Mouse (Mus musculus) hindbrain, embryonic 16.5 days (tissue): ENCODE results near the gene Gm10570. TPM values are rescaled to one million over a fixed set of nuclear protein-coding genes. Genes with fewer than 3 reads are reported as not detected.

Experiments used
- ATAC-seq: fragments of 200-750 bp; cut with Nextera tagmentation; 2 replicates; pipeline ENCODE4 v1.8.0; 2017; ENCODE audit warnings: moderate TSS enrichment, moderate library complexity
- H3K27ac ChIP-seq: fragments of 300-500 bp; sonication (generic); 2 replicates; pipeline ENCODE4 v1.5.1; 2014; ENCODE audit warnings: low read depth, mild to moderate bottlenecking, control low read depth, low read length, moderate library complexity
- H3K27me3 ChIP-seq: fragments of 300-500 bp; sonication (generic); replicated peaks from 2 replicates; pipeline ENCODE4 v1.6.1; 2014; ENCODE audit warnings: low read length; ENCODE audit not compliant: control insufficient read depth, insufficient read depth
- H3K36me3 ChIP-seq: fragments of 300-500 bp; sonication (generic); 2 replicates; pipeline ENCODE4 v1.6.1; 2014; ENCODE audit warnings: mild to moderate bottlenecking, low read length, moderate library complexity, mixed read lengths; ENCODE audit not compliant: control insufficient read depth, insufficient read depth
- H3K4me1 ChIP-seq: fragments of 300-500 bp; sonication (generic); 2 replicates; pipeline ENCODE4 v1.6.1; 2014; ENCODE audit warnings: low read depth, low read length; ENCODE audit not compliant: control insufficient read depth, insufficient read depth
- H3K4me2 ChIP-seq: fragments of 300-500 bp; sonication (generic); 2 replicates; pipeline ENCODE4 v1.6.1; 2014; ENCODE audit warnings: mild to moderate bottlenecking, low read length, control low read depth, moderate library complexity
- H3K4me3 ChIP-seq: fragments of 300-500 bp; sonication (generic); 2 replicates; pipeline ENCODE4 v1.5.1; 2014; ENCODE audit warnings: mild to moderate bottlenecking, low read length, control low read depth, moderate library complexity
- H3K9ac ChIP-seq: fragments of 300-500 bp; sonication (generic); 2 replicates; pipeline ENCODE4 v1.6.1; 2014; ENCODE audit warnings: low read depth, mild to moderate bottlenecking, control low read depth, low read length, moderate library complexity
- H3K9me3 ChIP-seq: fragments of 300-500 bp; sonication (generic); 2 replicates; pipeline ENCODE4 v1.6.1; 2014; ENCODE audit warnings: mild to moderate bottlenecking, low read length, moderate library complexity; ENCODE audit not compliant: control insufficient read depth
- WGBS: fragments of 180-500 bp; shearing (Covaris S2); extraction: QIAGEN DNeasy Blood & Tissue Kit; methylation state at CpG from one replicate; pipeline ENCODE4 v1.1.7; 2014; 5-methylcytosine and 5-hydroxymethylcytosine counted together
- polyA plus RNA-seq: library from polyadenylated mRNA; unstranded; fragments of >200 nt; fragmentation: Nextera tagmentation; extraction: Ambion mirVana; gene quantifications from 2 replicates; pipeline ENCODE4 v1.2.1, GENCODE M21; 2015

Gm10570 gene
- polyA plus RNA-seq, 1 experiment from 2014 or later: 1.2 TPM

DNA sequence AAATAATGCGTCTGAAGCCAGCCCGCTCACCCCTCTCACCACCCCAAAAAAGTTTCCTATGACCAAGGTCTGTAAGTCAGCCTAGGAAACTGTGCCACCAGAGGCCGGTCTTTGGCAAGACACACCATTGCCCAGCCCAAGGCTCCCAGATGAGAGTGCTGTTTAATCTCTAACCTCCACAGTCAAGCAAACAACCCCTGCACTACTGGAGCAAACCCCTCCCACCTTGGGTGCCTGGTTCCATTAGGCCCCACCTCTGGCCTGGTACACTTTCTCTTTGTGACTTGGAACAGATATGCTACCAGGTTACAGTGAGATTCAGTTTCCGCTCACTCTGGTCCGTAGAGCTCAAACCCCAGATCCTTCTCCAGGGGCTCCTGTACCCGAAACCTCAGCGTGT, 41.4 kb downstream of the Gm10570 start:
- ATAC-seq: no peak
- no peak overlapping the region for H3K27ac ChIP-seq
- H3K36me3 ChIP-seq: no peaks in the 10 kb centered on the region
- H3K27me3 ChIP-seq: no peaks in the 10 kb centered on the region
- 83% methylated on average over 7 of the region's 7 CpGs for WGBS
- H3K4me2 ChIP-seq: no peak overlapping the region
- no peaks in the 10 kb centered on the region; the same call in 1 of the 2 replicates for H3K4me1 ChIP-seq
- no peaks in the 10 kb centered on the region for H3K9me3 ChIP-seq
- H3K4me3 ChIP-seq: no peak overlapping the region
- no peak overlapping the region for H3K9ac ChIP-seq

DNA sequence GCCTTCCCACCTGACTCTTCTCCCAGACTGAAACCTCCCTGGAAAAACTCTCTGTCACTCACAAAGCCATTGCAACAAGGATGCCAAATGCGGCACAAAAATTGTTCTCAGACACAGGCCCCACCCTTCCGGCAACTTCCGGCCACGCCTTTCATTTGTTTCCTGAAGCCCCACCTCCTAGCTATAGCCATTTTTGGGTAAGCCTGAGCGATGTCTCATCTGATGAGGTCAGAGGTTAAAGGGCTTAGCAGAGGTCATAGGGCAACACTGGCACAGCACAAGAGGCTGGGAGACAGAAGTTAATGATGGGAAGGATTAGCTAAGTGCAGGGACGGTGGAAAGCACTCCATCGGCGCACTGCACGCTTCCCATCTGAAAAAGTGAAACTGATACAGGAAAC, 41.9 kb downstream of the Gm10570 start:
- H3K27me3 ChIP-seq: no peaks in the 10 kb centered on the region
- no peak overlapping the region for H3K27ac ChIP-seq
- WGBS: 75% methylated on average over 9 of the region's 9 CpGs

DNA sequence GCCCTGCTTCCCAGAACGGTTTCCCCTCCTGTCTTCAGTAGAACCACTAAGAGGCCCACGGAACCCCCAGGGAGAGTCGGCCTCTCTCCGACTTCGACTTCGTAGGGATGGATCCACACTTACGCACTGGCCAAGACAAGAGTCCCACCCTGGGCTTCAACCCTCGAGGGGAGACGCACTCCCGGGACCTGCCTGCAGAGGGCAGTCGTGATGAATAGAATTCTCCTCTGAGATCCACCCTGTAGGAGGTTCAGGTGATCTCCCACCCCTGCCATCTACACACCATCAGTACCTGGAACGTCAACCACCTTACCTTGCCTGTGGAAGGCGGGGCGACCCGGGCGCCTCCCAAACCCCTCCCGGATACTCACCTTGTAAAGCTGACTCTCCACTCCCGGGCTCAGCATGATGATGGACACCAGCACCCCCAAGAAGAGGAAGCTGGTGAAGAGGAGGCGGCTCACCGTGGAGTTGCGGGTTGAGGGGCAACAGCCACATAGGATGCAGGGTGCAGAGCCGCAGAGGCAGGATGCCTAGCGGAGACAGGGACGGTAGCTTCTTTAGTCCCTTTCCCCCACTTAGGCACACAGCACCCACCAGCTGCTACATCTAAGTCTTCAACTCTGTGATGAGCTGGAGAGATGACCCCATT, 43.6 kb downstream of the Gm10570 start:
- no peaks in the 10 kb centered on the region for H3K36me3 ChIP-seq
- H3K4me3 ChIP-seq: no peak overlapping the region
- 24% methylated on average over 24 of the region's 24 CpGs for WGBS
- H3K4me1 ChIP-seq: no peaks in the 10 kb centered on the region; the same call in 1 of the 2 replicates
- no peak overlapping the region for H3K4me2 ChIP-seq
- H3K27ac ChIP-seq: no peak overlapping the region
- H3K27me3 ChIP-seq: no peaks in the 10 kb centered on the region
- no peaks in the 10 kb centered on the region for H3K9me3 ChIP-seq
- ATAC-seq: no peak
- no peak overlapping the region for H3K9ac ChIP-seq

More for the DNA sequence above, 41.9 kb downstream of the Gm10570 start:
- Histone ChIP-seq H3K4me1 (no peaks in the 10 kb centered on the region; the same call in 1 of the 2 replicates), H3K9me3 (no peaks in the 10 kb centered on the region), H3K9ac (no peak overlapping the region), H3K4me3 (no peak overlapping the region), H3K4me2 (no peak overlapping the region), H3K36me3 (no peaks in the 10 kb centered on the region)
- ATAC-seq: no peak

DNA sequence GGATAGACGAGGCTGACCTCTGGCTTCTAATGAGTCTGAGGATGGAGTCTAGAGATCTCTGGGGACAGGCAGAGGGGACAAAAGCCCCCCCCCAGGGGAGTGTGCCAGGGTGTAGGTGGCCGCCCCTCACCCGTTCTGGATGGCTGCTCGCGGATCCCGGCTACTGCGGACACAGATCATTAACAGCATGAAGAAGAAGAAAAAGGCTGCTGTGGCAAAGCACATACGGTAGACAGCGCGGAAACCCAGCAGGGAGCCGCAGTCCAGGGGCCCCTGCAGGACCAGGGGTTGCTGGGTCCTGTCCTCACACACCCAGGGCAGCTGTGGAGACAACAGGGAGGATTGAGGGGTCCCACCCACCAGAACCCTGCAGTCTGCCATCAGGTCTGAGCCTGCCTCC, 44.3 kb downstream of the Gm10570 start:
- ATAC-seq: no peak
- Histone ChIP-seq H3K4me1 (no peaks in the 10 kb centered on the region; the same call in 1 of the 2 replicates), H3K27me3 (no peaks in the 10 kb centered on the region), H3K4me2 (no peak overlapping the region), H3K4me3 (no peak overlapping the region), H3K36me3 (no peaks in the 10 kb centered on the region), H3K27ac (no peak overlapping the region; the same call in 1 of the 2 replicates), H3K9me3 (no peaks in the 10 kb centered on the region), H3K9ac (no peak overlapping the region)
- WGBS: 12% methylated on average over 11 of the region's 11 CpGs

DNA sequence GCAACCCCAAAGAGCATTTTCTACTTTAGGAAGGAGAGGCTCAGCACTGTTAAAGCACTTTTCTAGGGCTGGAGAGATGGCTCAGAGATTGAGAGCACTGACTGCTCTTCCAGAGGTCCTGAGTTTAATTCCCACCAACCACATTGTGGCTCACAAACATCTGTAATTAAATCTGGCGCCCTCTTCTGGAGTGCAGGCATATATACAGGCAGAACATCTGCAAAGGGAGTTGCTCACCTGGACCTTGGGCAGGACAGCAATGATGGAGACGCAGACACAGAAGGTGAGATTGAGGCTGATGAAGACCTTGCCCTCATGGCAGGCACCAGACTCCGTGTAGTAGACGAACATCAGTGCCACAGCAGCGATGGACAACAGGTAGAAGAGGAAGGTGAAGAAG, 48.1 kb downstream of the Gm10570 start:
- no peaks in the 10 kb centered on the region for H3K9me3 ChIP-seq
- 37% methylated on average over 5 of the region's 5 CpGs for WGBS
- 0 out of 2 replicates have a peak, but pooled peaks cover 9% of the 10 kb centered on the region for H3K36me3 ChIP-seq
- ATAC-seq: no peak
- no peak overlapping the region for H3K4me2 ChIP-seq
- no peak overlapping the region for H3K27ac ChIP-seq
- no peaks in the 10 kb centered on the region; the same call in 1 of the 2 replicates for H3K4me1 ChIP-seq
- no peak overlapping the region for H3K4me3 ChIP-seq
- no peaks in the 10 kb centered on the region for H3K27me3 ChIP-seq
- no peak overlapping the region for H3K9ac ChIP-seq

Other genes with a start within 250 kb of the Gm10570 start
- 69.0 and 71.3 TPM in 2 replicates for gene Pef1, start 206.1 kb downstream of the Gm10570 start, polyA plus RNA-seq
- 5.7 and 8.6 TPM in 2 replicates for gene Hcrtr1, start 169.3 kb downstream of the Gm10570 start, polyA plus RNA-seq
- gene Tinagl1, start 133.6 kb downstream of the Gm10570 start, polyA plus RNA-seq: 10.0 and 12.5 TPM in 2 replicates
- 1.3 and 1.4 TPM in 2 replicates for gene Gm853, start 86.3 kb downstream of the Gm10570 start, polyA plus RNA-seq
- 31.9 and 38.7 TPM in 2 replicates for gene Serinc2, start 29.5 kb downstream of the Gm10570 start, polyA plus RNA-seq
- 291 and 339 TPM in 2 replicates for gene Fabp3, start 79 bp downstream of the Gm10570 start, polyA plus RNA-seq
- 81.0 and 85.4 TPM in 2 replicates for gene Zcchc17, start 51.3 kb upstream of the Gm10570 start, polyA plus RNA-seq
- 81.1 and 90.0 TPM in 2 replicates for gene Snrnp40, start 51.5 kb upstream of the Gm10570 start, polyA plus RNA-seq